Mouse (Mus musculus) embryonic fibroblast, embryonic 13.5 days (primary cell): ENCODE results near the gene Tgfbr1.

ENCODE experiments used
- CTCF ChIP-seq: IDR thresholded peaks from 2 replicates; pipeline ENCODE4 v1.5.1; 2011; ENCODE audit warnings: mild to moderate bottlenecking, control low read depth, low read length, moderate library complexity, borderline replicate concordance; ENCODE audit not compliant: insufficient read depth
- POLR2A ChIP-seq: IDR thresholded peaks from 2 replicates; pipeline ENCODE4 v1.6.1; 2011; ENCODE audit warnings: low read depth, mild to moderate bottlenecking, control low read depth, low read length, moderate library complexity

DNA sequence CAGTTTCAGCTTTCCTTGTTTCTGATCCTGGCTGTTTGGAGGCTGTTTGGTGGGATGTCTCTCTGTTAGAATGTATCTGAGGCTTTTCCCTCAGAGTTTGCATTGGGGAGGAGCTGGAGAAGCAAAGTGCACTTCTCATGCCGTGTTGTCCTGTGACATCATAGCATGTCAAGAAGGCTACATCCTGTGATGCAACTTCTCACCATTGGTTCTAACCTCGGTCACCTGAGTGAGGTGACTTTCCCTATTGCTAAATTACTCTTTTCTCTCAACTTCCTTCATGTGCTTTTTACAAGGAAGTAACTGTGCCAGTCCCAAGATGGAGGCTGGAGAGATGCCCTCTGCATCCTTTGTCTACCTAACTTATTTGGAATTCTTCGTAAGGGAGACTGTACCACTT is 95.5 kb downstream of the Tgfbr1 start:
- TF ChIP-seq POLR2A (no peak), CTCF (no peak)
